Mouse (Mus musculus): Measurements from ENCODE around the gene Itgb5. TPM values are rescaled to one million over a fixed set of nuclear protein-coding genes. Genes with fewer than 3 reads are reported as not detected.

Gene Itgb5
- polyA plus RNA-seq, 1 experiment from 2014 or later: 142 TPM

- Histone ChIP-seq H3K4me3 (ENCODE audit: inconsistent target) (no peak overlapping the region), H3K27ac (no peak overlapping the region), H3K36me3 (ENCODE audit: inconsistent target) (peaks cover under 1% of the 10 kb centered on the region; the same call in 1 of the 2 replicates), H3K79me2 (ENCODE audit: inconsistent target) (peaks cover 73% of the 10 kb centered on the region; the same call in 1 of the 2 replicates)
- WGBS (ENCODE audit: missing documents): 72% methylated on average over 4 of the region's 4 CpGs
These were observed 64.3 kb downstream of the Itgb5 start for GRCm38 (mm10) chr16:33893796-33894195.

- 7% methylated on average over 1 of the region's 1 CpGs for WGBS (ENCODE audit: missing documents)
- Histone ChIP-seq H3K79me2 (ENCODE audit: inconsistent target) (peaks cover 66% of the 10 kb centered on the region; the same call in 1 of the 2 replicates), H3K36me3 (ENCODE audit: inconsistent target) (peaks cover 7% of the 10 kb centered on the region; the same call in 1 of the 2 replicates), H3K4me3 (ENCODE audit: inconsistent target) (no peak overlapping the region), H3K27ac (no peak overlapping the region)
These were observed 65.0 kb downstream of the Itgb5 start for GRCm38 (mm10) chr16:33894449-33894848.

- H3K36me3 ChIP-seq (ENCODE audit: inconsistent target): peaks cover 17% of the 10 kb centered on the region
- H3K79me2 ChIP-seq (ENCODE audit: inconsistent target): peaks cover 54% of the 10 kb centered on the region; the same call in 1 of the 2 replicates
- no peak overlapping the region for H3K27ac ChIP-seq
- no peak overlapping the region for H3K4me3 ChIP-seq (ENCODE audit: inconsistent target)
- WGBS (ENCODE audit: missing documents): 89% methylated on average over 7 of the region's 7 CpGs
These were observed 66.2 kb downstream of the Itgb5 start for GRCm38 (mm10) chr16:33895690-33896089.

GRCm38 (mm10) chr16:33896801-33897200, 67.3 kb downstream of the Itgb5 start:
- H3K27ac ChIP-seq: no peak overlapping the region
- WGBS (ENCODE audit: missing documents): 95% methylated on average over 4 of the region's 7 CpGs
- peaks cover 50% of the 10 kb centered on the region; the same call in 1 of the 2 replicates for H3K79me2 ChIP-seq (ENCODE audit: inconsistent target)
- H3K4me3 ChIP-seq (ENCODE audit: inconsistent target): no peak overlapping the region
- peaks cover 17% of the 10 kb centered on the region for H3K36me3 ChIP-seq (ENCODE audit: inconsistent target)

- WGBS (ENCODE audit: missing documents): 89% methylated on average over 11 of the region's 11 CpGs
- Histone ChIP-seq H3K27ac (no peak overlapping the region), H3K4me3 (ENCODE audit: inconsistent target) (no peak overlapping the region)
These were observed 74.4 kb downstream of the Itgb5 start for GRCm38 (mm10) chr16:33903664-33904441.

GRCm38 (mm10) chr16:33904553-33904952, 75.1 kb downstream of the Itgb5 start:
- peaks cover 48% of the 10 kb centered on the region for H3K36me3 ChIP-seq (ENCODE audit: inconsistent target)
- H3K27ac ChIP-seq: no peak overlapping the region
- no peaks in the 10 kb centered on the region for H3K79me2 ChIP-seq (ENCODE audit: inconsistent target)
- no peak overlapping the region for H3K4me3 ChIP-seq (ENCODE audit: inconsistent target)
- WGBS (ENCODE audit: missing documents): 93% methylated on average over 5 of the region's 5 CpGs

More at GRCm38 (mm10) chr16:33903664-33904441, 74.4 kb downstream of the Itgb5 start:
- Histone ChIP-seq H3K79me2 (ENCODE audit: inconsistent target) (no peaks in the 10 kb centered on the region; the same call in 1 of the 2 replicates), H3K36me3 (ENCODE audit: inconsistent target) (peaks cover 55% of the 10 kb centered on the region)

- H3K79me2 ChIP-seq (ENCODE audit: inconsistent target): no peaks in the 10 kb centered on the region
- 97% methylated on average over 4 of the region's 4 CpGs for WGBS (ENCODE audit: missing documents)
- peaks cover 53% of the 10 kb centered on the region for H3K36me3 ChIP-seq (ENCODE audit: inconsistent target)
- no peak overlapping the region for H3K27ac ChIP-seq
- no peak overlapping the region for H3K4me3 ChIP-seq (ENCODE audit: inconsistent target)
These were observed 78.8 kb downstream of the Itgb5 start for GRCm38 (mm10) chr16:33908239-33908638.

GRCm38 (mm10) chr16:33914997-33915396, 85.5 kb downstream of the Itgb5 start:
- 59% methylated on average over 4 of the region's 4 CpGs for WGBS (ENCODE audit: missing documents)
- H3K4me3 ChIP-seq (ENCODE audit: inconsistent target): no peak overlapping the region
- peaks cover 5% of the 10 kb centered on the region; the same call in 1 of the 2 replicates for H3K79me2 ChIP-seq (ENCODE audit: inconsistent target)
- H3K27ac ChIP-seq: peak overlapping the region; percentile 93
- H3K36me3 ChIP-seq (ENCODE audit: inconsistent target): peaks cover 32% of the 10 kb centered on the region; the same call in 1 of the 2 replicates

GRCm38 (mm10) chr16:33916473-33917251, 87.2 kb downstream of the Itgb5 start:
- no peak overlapping the region for H3K4me3 ChIP-seq (ENCODE audit: inconsistent target)
- H3K79me2 ChIP-seq (ENCODE audit: inconsistent target): peaks cover 12% of the 10 kb centered on the region; the same call in 1 of the 2 replicates
- H3K36me3 ChIP-seq (ENCODE audit: inconsistent target): peaks cover 19% of the 10 kb centered on the region; the same call in 1 of the 2 replicates
- H3K27ac ChIP-seq: peak overlapping the region; percentile 93
- 97% methylated on average over 10 of the region's 12 CpGs for WGBS (ENCODE audit: missing documents)

GRCm38 (mm10) chr16:33917390-33917789, 87.9 kb downstream of the Itgb5 start:
- peak overlapping the region; percentile 93 for H3K27ac ChIP-seq
- H3K36me3 ChIP-seq (ENCODE audit: inconsistent target): peaks cover 18% of the 10 kb centered on the region; the same call in 1 of the 2 replicates
- peaks cover 12% of the 10 kb centered on the region; the same call in 1 of the 2 replicates for H3K79me2 ChIP-seq (ENCODE audit: inconsistent target)
- no peak overlapping the region for H3K4me3 ChIP-seq (ENCODE audit: inconsistent target)
- 61% methylated on average over 5 of the region's 5 CpGs for WGBS (ENCODE audit: missing documents)

- 92% methylated on average over 5 of the region's 5 CpGs for WGBS (ENCODE audit: missing documents)
- H3K36me3 ChIP-seq (ENCODE audit: inconsistent target): peaks cover 18% of the 10 kb centered on the region; the same call in 1 of the 2 replicates
- H3K4me3 ChIP-seq (ENCODE audit: inconsistent target): no peak overlapping the region
- H3K27ac ChIP-seq: peak overlapping the region; percentile 93
- peaks cover 12% of the 10 kb centered on the region; the same call in 1 of the 2 replicates for H3K79me2 ChIP-seq (ENCODE audit: inconsistent target)
These were observed 88.5 kb downstream of the Itgb5 start for GRCm38 (mm10) chr16:33917926-33918325.

- WGBS (ENCODE audit: missing documents): 4% methylated on average over 5 of the region's 5 CpGs
- H3K79me2 ChIP-seq (ENCODE audit: inconsistent target): peaks cover 37% of the 10 kb centered on the region; the same call in 1 of the 2 replicates
- H3K36me3 ChIP-seq (ENCODE audit: inconsistent target): peaks cover 10% of the 10 kb centered on the region; the same call in 1 of the 2 replicates
- H3K27ac ChIP-seq: peak overlapping the region; percentile 100
- H3K4me3 ChIP-seq (ENCODE audit: inconsistent target): no peak overlapping the region
These were observed 92.0 kb downstream of the Itgb5 start for GRCm38 (mm10) chr16:33921514-33921913.

GRCm38 (mm10) chr16:33922111-33923000, 92.9 kb downstream of the Itgb5 start:
- Histone ChIP-seq H3K79me2 (ENCODE audit: inconsistent target) (peaks cover 44% of the 10 kb centered on the region; the same call in 1 of the 2 replicates), H3K4me3 (ENCODE audit: inconsistent target) (no peak overlapping the region), H3K27ac (peak overlapping the region; percentile 100), H3K36me3 (ENCODE audit: inconsistent target) (peaks cover 10% of the 10 kb centered on the region; the same call in 1 of the 2 replicates)
- WGBS (ENCODE audit: missing documents): under 1% methylated on average over 18 of the region's 18 CpGs

GRCm38 (mm10) chr16:33923001-33923316, 93.5 kb downstream of the Itgb5 start:
- 15% methylated on average over 5 of the region's 5 CpGs for WGBS (ENCODE audit: missing documents)
- H3K27ac ChIP-seq: peak overlapping the region; percentile 100

More at GRCm38 (mm10) chr16:33923001-33923316, 93.5 kb downstream of the Itgb5 start:
- peaks cover 10% of the 10 kb centered on the region; the same call in 1 of the 2 replicates for H3K36me3 ChIP-seq (ENCODE audit: inconsistent target)
- H3K79me2 ChIP-seq (ENCODE audit: inconsistent target): peaks cover 47% of the 10 kb centered on the region; the same call in 1 of the 2 replicates
- H3K4me3 ChIP-seq (ENCODE audit: inconsistent target): no peak overlapping the region
